Mouse (Mus musculus) embryonic facial prominence, embryonic 14.5 days (tissue): ENCODE data around the gene Atxn7l2. TPM values are rescaled to one million over a fixed set of nuclear protein-coding genes. Genes with fewer than 3 reads are reported as not detected.

Experiments used
- ATAC-seq: fragments of 200-750 bp; cut with Nextera tagmentation; 2 replicates; pipeline ENCODE4 v1.8.0; 2017; ENCODE audit warnings: low read depth, moderate number of reproducible peaks, moderate TSS enrichment
- DNase-seq: peaks from one replicate; pipeline ENCODE4 v3.0.0-alpha.2; 2015; ENCODE audit warnings: low spot score
- H3K27ac ChIP-seq: fragments of 300-500 bp; sonication (generic); replicated peaks from 2 replicates; pipeline ENCODE4 v1.5.1; 2014; ENCODE audit warnings: low read depth, mild to moderate bottlenecking, low read length, moderate library complexity
- H3K27me3 ChIP-seq: fragments of 300-500 bp; sonication (generic); replicated peaks from 2 replicates; pipeline ENCODE4 v1.6.1; 2014; ENCODE audit warnings: low read length; ENCODE audit not compliant: control insufficient read depth, insufficient read depth
- H3K36me3 ChIP-seq: fragments of 300-500 bp; sonication (generic); 2 replicates; pipeline ENCODE4 v1.6.1; 2014; ENCODE audit warnings: low read length, mixed read lengths; ENCODE audit not compliant: control insufficient read depth, insufficient read depth
- H3K4me1 ChIP-seq: fragments of 300-500 bp; sonication (generic); 2 replicates; pipeline ENCODE4 v1.6.1; 2014; ENCODE audit warnings: antibody characterized with exemption, low read length; ENCODE audit not compliant: control insufficient read depth, insufficient read depth
- H3K4me2 ChIP-seq: fragments of 300-500 bp; sonication (generic); 2 replicates; pipeline ENCODE4 v1.6.1; 2014; ENCODE audit warnings: low read depth, mild to moderate bottlenecking, low read length, moderate library complexity, mixed read lengths
- H3K4me3 ChIP-seq: fragments of 300-500 bp; sonication (generic); 2 replicates; pipeline ENCODE4 v1.5.1; 2014; ENCODE audit warnings: low read depth, mild to moderate bottlenecking, low read length
- H3K9ac ChIP-seq: fragments of 300-500 bp; sonication (generic); 2 replicates; pipeline ENCODE4 v1.6.1; 2014; ENCODE audit warnings: low read depth, mild to moderate bottlenecking, low read length, moderate library complexity, mixed read lengths
- H3K9me3 ChIP-seq: fragments of 300-500 bp; sonication (generic); 2 replicates; pipeline ENCODE4 v1.6.1; 2016; ENCODE audit warnings: low read length; ENCODE audit not compliant: control insufficient read depth
- WGBS: fragments of 180-500 bp; shearing (Covaris S2); extraction: QIAGEN DNeasy Blood & Tissue Kit; methylation state at CpG from one replicate; pipeline ENCODE4 v1.1.7; 2014; 5-methylcytosine and 5-hydroxymethylcytosine counted together
- polyA plus RNA-seq: library from polyadenylated mRNA; unstranded; fragments of >200 nt; fragmentation: Nextera tagmentation; extraction: Ambion mirVana; gene quantifications from 2 replicates; pipeline ENCODE4 v1.2.1, GENCODE M21; 2014

Gene Atxn7l2
- polyA plus RNA-seq, 1 experiment from 2014 or later: 15.6 TPM

DNA sequence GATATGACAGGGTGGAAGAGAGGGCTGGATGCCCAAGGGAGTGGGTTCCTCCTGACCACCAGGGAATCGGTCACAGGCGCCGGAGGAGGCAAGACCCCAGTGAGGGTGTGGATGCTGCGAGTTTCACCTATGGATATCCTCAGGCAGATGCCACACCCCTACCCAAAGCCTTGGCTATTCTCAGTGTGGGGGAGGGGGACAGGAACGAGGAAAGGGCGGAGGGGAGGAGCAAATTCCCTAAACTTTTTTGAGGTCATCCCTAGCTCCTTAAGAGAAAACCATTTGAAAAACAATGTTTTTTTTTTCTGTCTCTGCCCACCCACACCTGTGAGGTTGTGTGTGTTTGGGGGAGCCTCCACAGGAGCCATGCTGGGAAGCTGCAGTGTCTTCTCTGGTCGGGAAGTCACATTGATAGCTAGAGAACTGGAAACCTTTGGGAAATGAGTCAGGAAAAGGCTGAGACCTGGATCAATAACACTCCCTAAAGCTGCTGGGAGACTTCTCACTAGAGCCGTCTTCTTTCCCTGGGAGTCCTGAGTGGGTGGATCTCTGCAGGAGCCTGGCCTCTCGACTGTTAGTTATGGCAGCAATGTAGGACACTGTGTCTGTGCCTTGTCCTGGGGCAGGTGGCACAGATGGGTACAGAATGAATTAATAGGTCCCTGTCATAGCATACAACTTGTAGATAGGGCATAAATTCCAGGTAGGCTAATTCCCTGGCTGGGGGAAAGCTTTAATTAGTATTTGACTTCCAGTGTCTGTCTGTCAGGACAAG, 21.8 kb downstream of the Atxn7l2 start:
- DNase-seq (no peak), ATAC-seq (no peak)
- no peaks in the 10 kb centered on the region for H3K36me3 ChIP-seq
- H3K4me3 ChIP-seq: no peak overlapping the region
- H3K4me1 ChIP-seq: peaks cover 8% of the 10 kb centered on the region; the same call in 1 of the 2 replicates
- H3K27me3 ChIP-seq: no peaks in the 10 kb centered on the region; the same call in 1 of the 2 replicates
- H3K9ac ChIP-seq: no peak overlapping the region
- WGBS: 62% methylated on average over 9 of the region's 9 CpGs
- no peak overlapping the region for H3K27ac ChIP-seq
- H3K4me2 ChIP-seq: no peak overlapping the region
- H3K9me3 ChIP-seq: no peaks in the 10 kb centered on the region

DNA sequence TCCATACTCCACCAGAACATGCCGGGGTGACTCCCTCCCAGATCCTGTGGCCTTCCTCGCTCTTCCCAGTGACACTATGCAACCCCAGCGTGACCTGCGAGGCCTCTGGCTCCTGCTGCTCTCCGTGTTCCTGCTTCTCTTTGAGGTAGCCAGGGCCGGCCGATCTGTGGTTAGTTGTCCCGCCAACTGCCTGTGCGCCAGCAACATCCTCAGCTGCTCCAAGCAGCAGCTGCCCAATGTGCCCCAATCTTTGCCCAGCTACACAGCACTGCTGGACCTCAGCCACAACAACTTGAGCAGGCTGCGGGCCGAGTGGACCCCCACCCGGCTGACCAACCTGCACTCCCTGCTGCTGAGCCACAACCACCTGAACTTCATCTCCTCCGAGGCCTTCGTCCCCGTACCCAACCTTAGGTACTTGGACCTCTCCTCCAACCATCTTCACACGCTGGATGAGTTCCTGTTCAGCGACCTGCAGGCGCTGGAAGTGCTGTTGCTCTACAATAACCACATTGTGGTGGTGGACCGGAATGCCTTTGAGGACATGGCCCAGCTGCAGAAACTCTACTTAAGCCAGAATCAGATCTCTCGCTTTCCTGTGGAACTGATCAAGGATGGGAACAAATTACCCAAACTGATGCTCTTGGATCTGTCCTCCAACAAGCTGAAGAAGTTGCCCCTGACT, 23.5 kb downstream of the Atxn7l2 start:
- Histone ChIP-seq H3K9ac (peak overlapping the region; percentile 78; the same call in 1 of the 2 replicates), H3K27ac (no peak overlapping the region), H3K36me3 (no peaks in the 10 kb centered on the region), H3K4me1 (peaks cover 8% of the 10 kb centered on the region; the same call in 1 of the 2 replicates), H3K4me2 (peak overlapping the region; percentile 90), H3K27me3 (no peaks in the 10 kb centered on the region; the same call in 1 of the 2 replicates), H3K9me3 (no peaks in the 10 kb centered on the region), H3K4me3 (peak overlapping the region; percentile 72)
- ATAC-seq: no peak
- 58% methylated on average over 20 of the region's 20 CpGs for WGBS
- no peak for DNase-seq

DNA sequence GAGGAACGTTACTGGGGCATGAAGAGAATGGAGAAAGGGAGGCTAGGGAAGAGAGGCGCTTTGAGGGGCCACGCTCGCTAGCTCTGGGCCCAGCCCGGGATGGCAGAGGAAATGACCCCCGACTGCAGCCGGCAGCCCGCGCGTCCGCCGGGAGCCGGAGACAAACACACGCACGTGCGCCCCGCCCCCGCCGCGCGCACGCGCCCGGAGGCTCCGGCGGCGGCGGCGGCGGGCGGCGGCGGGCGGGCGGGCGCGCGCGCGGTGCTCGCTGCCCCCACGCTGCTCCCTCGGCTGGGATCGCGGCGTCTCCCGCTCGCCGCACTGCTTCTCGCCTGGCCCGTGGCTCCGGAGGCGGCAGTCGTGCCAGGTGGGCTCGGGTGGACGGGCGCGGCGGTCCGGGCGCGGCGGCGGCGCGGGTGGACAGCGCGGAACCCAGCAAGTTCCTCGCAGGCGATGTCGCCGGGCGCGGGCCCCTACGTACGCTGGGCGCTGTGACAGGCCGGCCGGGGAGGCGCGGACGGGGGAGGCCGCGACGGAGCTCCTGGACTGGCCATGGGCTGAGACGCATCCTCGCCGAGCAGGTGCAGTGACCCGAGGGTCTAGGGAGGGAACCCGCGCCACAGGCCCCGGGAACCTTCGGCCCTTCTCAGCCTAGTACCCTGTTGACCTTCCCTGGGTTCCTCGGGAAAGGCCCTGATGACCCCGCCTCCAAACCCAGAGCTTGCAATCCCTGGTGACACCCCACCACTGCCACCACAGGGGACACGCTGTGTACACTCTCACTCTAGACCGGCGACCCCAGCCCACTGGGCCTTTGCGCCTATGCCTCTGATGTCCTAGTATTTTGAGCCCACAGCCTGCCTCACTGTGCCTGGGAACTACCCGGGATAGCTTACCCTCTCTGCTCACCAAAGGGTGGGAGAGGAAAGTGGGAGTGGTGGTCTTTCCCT, 24.4 kb downstream of the Atxn7l2 start, which contains the start of gene Amigo1:
TSS of gene Amigo1 (plus strand) at position 238 of the 950 bp plus-strand sequence.
- 2% methylated on average over 42 of the region's 100 CpGs for WGBS
- ATAC-seq: peak; percentile 55
- H3K27ac ChIP-seq: no peak within 1 kb of the TSS
- peak within 1 kb of the TSS; percentile 90 for H3K4me2 ChIP-seq
- DNase-seq: peak; percentile 41
- H3K9me3 ChIP-seq: no peaks in the 10 kb centered on the region
- H3K36me3 ChIP-seq: no peaks in the 10 kb centered on the region
- peak within 1 kb of the TSS; percentile 72 for H3K4me3 ChIP-seq
- peaks cover 8% of the 10 kb centered on the region; the same call in 1 of the 2 replicates for H3K4me1 ChIP-seq
- no peaks in the 10 kb centered on the region; the same call in 1 of the 2 replicates for H3K27me3 ChIP-seq
- H3K9ac ChIP-seq: peak within 1 kb of the TSS; percentile 78

DNA sequence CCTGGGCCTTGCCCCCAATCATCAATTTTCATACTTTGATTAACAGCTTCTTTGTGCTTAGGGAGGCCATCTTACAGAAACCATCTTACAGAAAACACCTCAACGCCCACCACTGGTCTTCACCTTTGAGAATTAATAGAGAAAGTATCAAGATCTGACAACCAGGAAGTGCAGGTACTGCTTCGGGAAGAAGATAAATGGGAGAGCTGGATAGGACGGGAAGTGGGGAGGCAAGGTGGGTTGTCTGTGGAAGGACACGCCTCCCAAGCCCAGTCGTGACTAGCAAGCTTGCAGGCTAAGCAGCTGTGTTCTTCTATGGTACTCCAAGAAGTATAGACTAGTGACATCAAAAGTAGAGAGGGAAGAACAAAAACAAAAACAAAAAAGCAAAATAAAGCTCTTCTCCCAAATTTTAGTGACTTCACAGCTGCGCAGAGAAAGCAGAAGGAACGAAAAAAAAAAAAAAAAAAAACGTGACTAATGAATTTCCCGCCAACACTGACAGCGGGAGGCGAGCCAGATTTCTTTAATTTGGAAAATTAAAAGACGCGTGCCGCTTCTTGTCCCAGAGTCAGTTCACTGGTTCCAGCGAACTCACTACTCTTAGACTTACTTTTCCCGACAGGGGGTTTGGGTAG, 25.2 kb downstream of the Atxn7l2 start:
- Histone ChIP-seq H3K9ac (peak overlapping the region; percentile 78), H3K9me3 (no peaks in the 10 kb centered on the region), H3K36me3 (no peaks in the 10 kb centered on the region), H3K27ac (no peak overlapping the region), H3K27me3 (no peaks in the 10 kb centered on the region; the same call in 1 of the 2 replicates), H3K4me3 (peak overlapping the region; percentile 72), H3K4me1 (peaks cover 8% of the 10 kb centered on the region; the same call in 1 of the 2 replicates), H3K4me2 (peak overlapping the region; percentile 90)
- 4% methylated on average over 16 of the region's 16 CpGs for WGBS
- ATAC-seq (0 out of 2 replicates have a peak, but pooled peaks have one; percentile 41), DNase-seq (no peak)

DNA sequence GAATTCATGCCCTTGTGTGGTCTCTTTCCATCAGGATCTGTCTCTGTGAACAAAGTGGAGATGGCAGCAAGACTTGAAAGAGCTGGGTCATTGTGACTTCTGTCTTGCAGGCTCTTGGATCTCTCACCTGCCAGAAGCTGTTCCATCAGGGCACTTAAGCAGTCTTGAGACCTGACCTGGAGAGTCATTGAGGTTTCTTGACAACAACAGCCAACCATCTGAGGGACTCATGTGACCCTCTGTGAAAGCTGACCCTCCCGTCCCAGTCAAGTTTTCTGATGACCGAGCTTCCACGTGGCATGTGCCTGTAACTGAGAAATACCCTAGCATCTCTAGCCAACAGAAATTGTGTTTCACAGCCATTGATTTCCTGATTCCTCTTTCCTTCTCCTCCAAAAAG, 26.0 kb downstream of the Atxn7l2 start:
- no peak overlapping the region for H3K27ac ChIP-seq
- WGBS: 72% methylated on average over 3 of the region's 3 CpGs
- no peaks in the 10 kb centered on the region for H3K36me3 ChIP-seq
- DNase-seq: no peak
- H3K4me1 ChIP-seq: peaks cover 10% of the 10 kb centered on the region; the same call in 1 of the 2 replicates
- no peak overlapping the region for H3K9ac ChIP-seq
- no peak overlapping the region for H3K4me3 ChIP-seq
- H3K27me3 ChIP-seq: no peaks in the 10 kb centered on the region; the same call in 1 of the 2 replicates
- no peaks in the 10 kb centered on the region for H3K9me3 ChIP-seq
- H3K4me2 ChIP-seq: no peak overlapping the region
- no peak for ATAC-seq

DNA sequence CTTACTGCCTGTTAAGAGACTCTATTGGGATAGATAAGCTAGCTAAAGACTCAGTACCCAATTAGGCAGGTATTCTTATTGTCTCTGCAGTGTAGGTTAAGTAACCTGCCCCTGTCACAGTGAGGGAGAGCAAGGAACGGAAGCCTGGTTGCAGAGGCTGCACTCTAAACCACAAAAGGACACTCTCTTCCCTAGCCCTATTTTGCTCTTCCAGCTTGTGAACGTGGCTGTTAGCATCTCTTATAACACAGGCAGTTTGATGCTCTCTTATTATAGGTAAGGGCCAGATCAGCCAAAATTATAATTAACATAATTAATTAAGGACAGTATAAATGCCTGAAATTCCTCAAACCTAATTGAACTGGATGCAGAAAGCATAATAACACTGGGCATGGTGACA, 30.2 kb downstream of the Atxn7l2 start:
- ATAC-seq (no peak), DNase-seq (no peak)
- no peak overlapping the region for H3K4me3 ChIP-seq
- 0 out of 2 replicates have a peak, but pooled peaks cover 5% of the 10 kb centered on the region for H3K4me1 ChIP-seq
- H3K9me3 ChIP-seq: no peaks in the 10 kb centered on the region
- H3K36me3 ChIP-seq: no peaks in the 10 kb centered on the region
- H3K27me3 ChIP-seq: no peaks in the 10 kb centered on the region
- H3K9ac ChIP-seq: no peak overlapping the region
- H3K27ac ChIP-seq: no peak overlapping the region
- H3K4me2 ChIP-seq: no peak overlapping the region
- 36% methylated on average over 2 of the region's 2 CpGs for WGBS

DNA sequence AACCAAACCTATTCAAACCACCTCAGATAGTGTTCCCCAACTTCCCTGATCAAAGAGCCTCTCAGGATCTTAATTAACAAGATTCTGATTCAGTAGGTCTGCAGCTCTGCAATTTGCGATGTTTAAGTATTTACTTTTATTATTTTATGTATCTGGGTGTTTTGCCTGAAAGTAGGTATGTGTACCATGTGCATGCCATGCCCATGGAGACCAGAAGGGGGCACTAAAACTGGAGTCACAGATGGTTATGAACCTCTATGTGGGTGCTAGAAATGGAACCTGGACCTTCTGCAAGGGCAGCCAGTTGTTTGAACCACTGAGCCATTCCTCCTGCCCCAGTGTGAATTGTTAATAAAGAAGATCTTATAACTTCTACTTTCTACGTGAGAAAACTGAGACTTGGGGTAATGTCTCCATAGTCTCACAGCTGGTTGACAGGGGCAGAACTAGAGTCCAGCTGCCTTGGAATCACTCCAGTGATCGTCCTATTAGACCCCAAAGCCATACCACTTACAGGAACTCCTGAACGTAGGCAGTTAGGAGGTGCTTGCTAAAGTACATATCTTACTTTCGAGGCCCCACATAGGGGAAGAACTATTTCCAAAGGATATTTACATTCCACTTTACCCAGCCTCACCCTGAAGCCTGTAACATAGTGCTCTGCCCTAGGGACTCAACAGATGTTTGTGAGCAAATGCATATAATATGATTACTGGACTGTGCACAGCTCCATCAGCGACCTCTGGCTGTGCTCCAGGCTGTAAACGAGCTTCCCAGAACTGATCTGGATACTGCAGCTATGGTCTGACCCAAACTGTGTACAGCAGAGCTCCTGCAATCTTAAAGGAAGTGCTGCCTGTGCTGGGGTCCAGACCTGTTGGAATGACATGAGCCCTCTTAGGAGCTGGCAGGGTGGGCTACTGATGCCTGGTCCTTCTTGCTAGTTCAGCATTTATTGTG, 31.7 kb downstream of the Atxn7l2 start:
- DNase-seq: peak; percentile 80
- Histone ChIP-seq H3K36me3 (no peaks in the 10 kb centered on the region), H3K4me2 (no peak overlapping the region), H3K4me3 (no peak overlapping the region), H3K9ac (no peak overlapping the region), H3K9me3 (no peaks in the 10 kb centered on the region), H3K27ac (no peak overlapping the region), H3K4me1 (peaks cover 18% of the 10 kb centered on the region; the same call in 1 of the 2 replicates), H3K27me3 (no peaks in the 10 kb centered on the region)
- ATAC-seq: peak; percentile 81
- 58% methylated on average over 7 of the region's 7 CpGs for WGBS
